8 mouse cellular contexts compared by ENCODE assay signal in the genomic region with DNA sequence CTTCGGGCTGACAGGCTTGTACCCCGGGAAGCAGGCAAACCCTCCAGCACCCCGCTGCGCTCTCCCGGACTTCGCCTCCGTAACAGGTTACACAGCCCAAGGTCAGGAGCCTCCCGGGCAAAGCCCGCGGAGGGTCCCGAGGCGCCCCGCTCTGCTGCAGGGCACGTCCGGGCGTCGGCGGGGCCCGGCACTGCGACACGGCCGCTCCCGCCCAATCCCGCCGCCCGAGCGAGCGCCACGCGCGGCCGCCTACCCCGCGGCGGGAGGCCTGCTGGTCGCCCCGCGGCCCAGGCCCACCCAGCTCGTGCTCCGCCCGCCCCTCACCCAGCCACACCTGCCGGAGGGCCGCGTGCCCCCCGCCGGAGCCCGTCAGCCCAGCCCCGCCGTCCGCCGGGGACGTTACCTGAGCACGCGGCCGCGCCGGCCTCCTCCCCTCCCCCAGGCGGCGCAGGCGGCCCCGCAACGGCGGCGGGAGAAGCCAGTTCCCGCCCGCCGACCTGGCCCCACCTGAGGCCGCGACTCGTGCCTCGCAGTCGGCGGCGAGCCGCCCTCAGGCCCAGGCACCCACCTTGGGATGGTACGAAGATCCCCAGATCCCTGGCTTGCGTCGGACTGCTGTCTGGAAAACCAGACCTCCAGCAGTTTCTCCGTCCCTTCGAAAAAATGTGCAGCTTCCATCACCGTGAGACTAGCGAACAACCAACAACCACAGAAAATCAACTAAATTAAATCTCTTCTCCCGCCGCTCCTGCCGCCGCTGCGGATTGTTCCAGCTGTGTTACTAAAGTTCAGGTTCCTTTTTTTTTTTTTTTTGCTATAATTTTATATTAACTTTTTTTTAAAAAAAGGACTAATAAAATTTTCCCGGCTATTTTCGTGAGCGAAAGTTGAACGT. TPM values are rescaled to one million over a fixed set of nuclear protein-coding genes. Genes with fewer than 3 reads are reported as not detected.
DNase-seq lines count a peak whose midpoint lies in the region; ATAC-seq and TF ChIP-seq lines count a peak whose summit lies in the region.
"Not testable (repeated sequence)": the region's sequence is repeated elsewhere in the genome, so short reads cannot be mapped to it uniquely, and the experiment has no call there.

No protein-coding gene starts in this region.

- H3K27ac ChIP-seq in cortical plate, adult 2 months (ENCODE audit: insufficient read depth, low read length), result not testable (repeated sequence)

- TF ChIP-seq CTCF in cortical plate, adult 2 months (IDR thresholded peaks at IDR 0.05; ENCODE audit: extremely low read depth, insufficient read depth, low read length), result not testable (repeated sequence)

- TF ChIP-seq POLR2A in cortical plate, adult 2 months (IDR thresholded peaks at IDR 0.05; ENCODE audit: extremely low read depth, insufficient read depth, low read length), result not testable (repeated sequence)

- DNase-seq in gastrocnemius, postnatal 10 days, result peak; percentile 49
- peak; percentile 77 for DNase-seq in induced T-regulatory cell, adult 2 months (ENCODE audit: low read depth)
- peak; percentile 50 to 70 for DNase-seq in left cerebral cortex, postnatal 36 days (ENCODE audit: low spot score in 2 of 2)
- peak; percentile 26 to 42 for DNase-seq in right cerebral cortex, adult 2 months (ENCODE audit: low spot score in 2 of 2)
- DNase-seq in thymus, postnatal 4 days, result peak; percentile 78

- intact Hi-C loops in left cerebral cortex, postnatal 36 days (cut with DNase I), result loop anchor here (1.0 to 5.0 kb wide), 3 partner anchors 44 to 221 kb away; a partner anchor contains a TSS

- ATAC-seq in activated CD4-positive, CD25-positive, alpha-beta regulatory T cell, adult 4 months, result peak; percentile 14

- H3K4me3 ChIP-seq in cortical plate, adult 2 months (ENCODE audit: insufficient read depth, low read length), result peak overlapping the region; percentile 66
- peak overlapping the region; percentile 99 for H3K4me3 ChIP-seq in megakaryocyte, embryonic 14.5 days (replicated peaks)

- peaks cover 40% of the 10 kb centered on the region for H3K36me3 ChIP-seq in megakaryocyte, embryonic 14.5 days (replicated peaks; ENCODE audit: low read length)

- H3K9me3 ChIP-seq in megakaryocyte, embryonic 14.5 days, result not testable (repeated sequence)

- not testable (repeated sequence) for H3K4me1 ChIP-seq in cortical plate, adult 2 months (ENCODE audit: control insufficient read depth, insufficient read depth, low read length)
- peaks cover 35% of the 10 kb centered on the region for H3K4me1 ChIP-seq in megakaryocyte, embryonic 14.5 days

- not testable (repeated sequence) for H3K27me3 ChIP-seq in megakaryocyte, embryonic 14.5 days (replicated peaks)

RNA-seq across cellular contexts. Expression of a gene that starts 0.6 kb away (rescaled TPM):
- polyA plus RNA-seq in activated CD4-positive, CD25-positive, alpha-beta regulatory T cell, adult 4 months (2017; shearing (Covaris generic)), result 10 to 100 TPM; 57.9 to 78.4 TPM
- 103 and 105 TPM in 2 replicates for polyA plus RNA-seq in cortical plate, adult 2 months (2012; rRNA removed)
- 10 to 100 TPM; 16.7 to 21.3 TPM for total RNA-seq in gastrocnemius, postnatal 10 days (2021)
- 10 to 100 TPM; 76.0 to 83.6 TPM for total RNA-seq in left cerebral cortex, postnatal 36 days (2021)
- polyA plus RNA-seq in megakaryocyte, embryonic 14.5 days (2012; ENCODE audit: insufficient read depth, low replicate concordance), result 0.79 and 10.4 TPM in 2 replicates

RNA-seq across cellular contexts. Expression of a gene that starts 37.9 kb away (rescaled TPM):
- 10 to 100 TPM; 11.6 to 18.4 TPM for polyA plus RNA-seq in activated CD4-positive, CD25-positive, alpha-beta regulatory T cell, adult 4 months (2017; shearing (Covaris generic))
- polyA plus RNA-seq in cortical plate, adult 2 months (2012; rRNA removed), result 39.7 and 41.0 TPM in 2 replicates
- total RNA-seq in gastrocnemius, postnatal 10 days (2021), result 1 to 10 TPM; 7.2 to 8.4 TPM
- total RNA-seq in left cerebral cortex, postnatal 36 days (2021), result 10 to 100 TPM; 50.2 to 54.1 TPM
- 4.8 and 7.2 TPM in 2 replicates for polyA plus RNA-seq in megakaryocyte, embryonic 14.5 days (2012; ENCODE audit: insufficient read depth, low replicate concordance)

RNA-seq across cellular contexts. Expression of a gene that starts 43.5 kb away (rescaled TPM):
- polyA plus RNA-seq in activated CD4-positive, CD25-positive, alpha-beta regulatory T cell, adult 4 months (2017; shearing (Covaris generic)), result 100 to 1,000 TPM; 114 to 120 TPM
- polyA plus RNA-seq in cortical plate, adult 2 months (2012; rRNA removed), result 31.6 and 34.3 TPM in 2 replicates
- 10 to 100 TPM; 28.2 to 30.1 TPM for total RNA-seq in gastrocnemius, postnatal 10 days (2021)
- 10 to 100 TPM; 19.5 to 27.2 TPM for total RNA-seq in left cerebral cortex, postnatal 36 days (2021)
- polyA plus RNA-seq in megakaryocyte, embryonic 14.5 days (2012; ENCODE audit: insufficient read depth, low replicate concordance), result 7.4 and 17.2 TPM in 2 replicates

RNA-seq across cellular contexts. Expression of a gene that starts 54.6 kb away (rescaled TPM):
- polyA plus RNA-seq in activated CD4-positive, CD25-positive, alpha-beta regulatory T cell, adult 4 months (2017; shearing (Covaris generic)), result 10 to 100 TPM; 68.6 to 72.3 TPM
- polyA plus RNA-seq in cortical plate, adult 2 months (2012; rRNA removed), result 16.0 and 21.2 TPM in 2 replicates
- 10 to 100 TPM; 18.7 to 20.3 TPM for total RNA-seq in gastrocnemius, postnatal 10 days (2021)
- total RNA-seq in left cerebral cortex, postnatal 36 days (2021), result 10 to 100 TPM; 19.3 to 21.3 TPM
- polyA plus RNA-seq in megakaryocyte, embryonic 14.5 days (2012; ENCODE audit: insufficient read depth, low replicate concordance), result 1.3 TPM in 1 of 2 replicates, not detected in the other
